Mouse (Mus musculus): ENCODE measurements around the gene Ppl.

- no peak for TF ChIP-seq POLR2A (IDR thresholded peaks at IDR 0.05; ENCODE audit: insufficient read length, low read depth)
- TF ChIP-seq SRF (IDR thresholded peaks at IDR 0.05; ENCODE audit: control insufficient read depth, insufficient read length, low read depth), result no peak
- no peak for TF ChIP-seq USF1 (IDR thresholded peaks at IDR 0.05; ENCODE audit: low read depth)
- TF ChIP-seq MYOD1 (IDR thresholded peaks at IDR 0.05; ENCODE audit: control insufficient read depth in 1 of 3, insufficient read length in 2 of 3, low read depth in 2 of 3), result no peak
- no peak for TF ChIP-seq POLR2AphosphoS2 (IDR thresholded peaks at IDR 0.05; ENCODE audit: insufficient read length, low read depth)
- no peak for TF ChIP-seq MAX (IDR thresholded peaks at IDR 0.05; ENCODE audit: low read depth)
- TF ChIP-seq E2F4 (IDR thresholded peaks at IDR 0.05; ENCODE audit: insufficient read depth), result no peak
- TF ChIP-seq REST (IDR thresholded peaks at IDR 0.05; ENCODE audit: insufficient read depth, insufficient read length), result no peak
- TF ChIP-seq TCF12 (IDR thresholded peaks at IDR 0.05; ENCODE audit: insufficient read depth, poor library complexity, severe bottlenecking), result no peak
- TF ChIP-seq MYOG (IDR thresholded peaks at IDR 0.05; ENCODE audit: control insufficient read depth in 1 of 3, insufficient read depth in 1 of 3, insufficient read length in 2 of 3, low read depth in 2 of 3), result no peak
- TF ChIP-seq CEBPB (IDR thresholded peaks at IDR 0.05; ENCODE audit: insufficient read depth, poor library complexity, severe bottlenecking), result no peak
Measured at GRCm38 (mm10) chr16:5086179-5086578, 46.0 kb downstream of the Ppl start.

All from myocyte (in vitro differentiated cells).